Mouse (Mus musculus) embryonic facial prominence, embryonic 13.5 days (tissue): Measurements from ENCODE around the gene Ist1. TPM values are rescaled to one million over a fixed set of nuclear protein-coding genes. Genes with fewer than 3 reads are reported as not detected.
A peak's percentile ranks its signal among the peaks of the same experiment; 100 is the strongest.

Source experiments
- ATAC-seq: fragments of 200-750 bp; cut with Nextera tagmentation; 2 replicates; pipeline ENCODE4 v1.8.0; 2017; ENCODE audit warnings: low read depth; ENCODE audit not compliant: insufficient number of reproducible peaks, insufficient read depth, low FRiP score, low TSS enrichment
- H3K27ac ChIP-seq: fragments of 300-500 bp; sonication (generic); 2 replicates; pipeline ENCODE4 v1.5.1; 2015; ENCODE audit warnings: moderate library complexity, mild to moderate bottlenecking, inconsistent platforms
- H3K27me3 ChIP-seq: fragments of 300-500 bp; sonication (generic); 2 replicates; pipeline ENCODE4 v1.6.1; 2015; ENCODE audit warnings: mild to moderate bottlenecking, inconsistent platforms
- H3K36me3 ChIP-seq: fragments of 300-500 bp; sonication (generic); 2 replicates; pipeline ENCODE4 v1.6.1; 2015; ENCODE audit warnings: mild to moderate bottlenecking, inconsistent platforms
- H3K4me1 ChIP-seq: fragments of 300-500 bp; sonication (generic); 2 replicates; pipeline ENCODE4 v1.6.1; 2015; ENCODE audit warnings: inconsistent platforms
- H3K4me2 ChIP-seq: fragments of 300-500 bp; sonication (generic); 2 replicates; pipeline ENCODE4 v1.6.1; 2015; ENCODE audit warnings: moderate library complexity, mild to moderate bottlenecking, inconsistent platforms
- H3K4me3 ChIP-seq: fragments of 300-500 bp; sonication (generic); 2 replicates; pipeline ENCODE4 v1.5.1; 2015; ENCODE audit warnings: mild to moderate bottlenecking, inconsistent platforms
- H3K9ac ChIP-seq: fragments of 300-500 bp; sonication (generic); 2 replicates; pipeline ENCODE4 v1.6.1; 2015; ENCODE audit warnings: mild to moderate bottlenecking, inconsistent platforms
- H3K9me3 ChIP-seq: fragments of 300-500 bp; sonication (generic); 2 replicates; pipeline ENCODE4 v1.6.1; 2016; ENCODE audit warnings: inconsistent platforms
- WGBS: fragments of 180-500 bp; shearing (Covaris S2); methylation state at CpG from one replicate; pipeline ENCODE4 v1.1.7; 2015; ENCODE audit warnings: mixed read lengths; 5-methylcytosine and 5-hydroxymethylcytosine counted together
- polyA plus RNA-seq: library from polyadenylated mRNA; unstranded; fragments of >200 nt; fragmentation: Nextera tagmentation; extraction: Ambion mirVana; gene quantifications from 2 replicates; pipeline ENCODE4 v1.2.1, GENCODE M21; 2015

The Ist1 gene
- polyA plus RNA-seq, 1 experiment from 2014 or later: 169 TPM

GRCm38 (mm10) chr8:109675896-109676643 is 17.0 kb downstream of the Ist1 start:
- H3K9ac ChIP-seq: no peak overlapping the region
- WGBS: 81% methylated on average over 9 of the region's 9 CpGs
- 0 out of 2 replicates have a peak, but pooled peaks have one; percentile 52 for ATAC-seq
- peaks cover 98% of the 10 kb centered on the region for H3K36me3 ChIP-seq
- no peak overlapping the region for H3K4me3 ChIP-seq
- H3K9me3 ChIP-seq: no peaks in the 10 kb centered on the region
- no peak overlapping the region for H3K4me2 ChIP-seq
- no peaks in the 10 kb centered on the region for H3K27me3 ChIP-seq
- H3K27ac ChIP-seq: peak overlapping the region; percentile 53; the same call in 1 of the 2 replicates
- no peaks in the 10 kb centered on the region for H3K4me1 ChIP-seq

DNA sequence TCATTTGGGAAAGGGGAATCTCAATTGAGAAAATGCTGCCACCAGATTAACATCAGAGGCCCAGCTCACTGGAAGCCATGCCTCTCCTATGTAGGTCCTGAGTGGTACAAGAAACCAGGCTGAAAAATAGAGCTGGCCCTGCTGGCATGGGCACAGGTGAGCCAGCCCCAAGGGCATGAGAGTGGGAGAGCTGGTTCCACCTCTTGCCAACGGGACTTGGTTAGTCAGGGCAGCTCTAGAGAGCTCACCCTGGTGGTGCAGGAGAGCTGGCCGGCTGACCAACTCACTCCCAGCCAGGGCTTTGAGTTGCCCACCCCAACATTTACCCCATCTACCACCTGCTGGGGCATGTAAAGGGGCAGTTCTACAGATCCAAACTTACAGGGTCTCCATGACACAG is 19.5 kb downstream of the Ist1 start:
- 81% methylated on average over 2 of the region's 2 CpGs for WGBS
- Histone ChIP-seq H3K4me2 (no peak overlapping the region), H3K9ac (no peak overlapping the region), H3K4me1 (no peaks in the 10 kb centered on the region), H3K36me3 (peaks cover 96% of the 10 kb centered on the region), H3K9me3 (no peaks in the 10 kb centered on the region), H3K27ac (no peak overlapping the region), H3K4me3 (no peak overlapping the region), H3K27me3 (no peaks in the 10 kb centered on the region)
- ATAC-seq: no peak

DNA sequence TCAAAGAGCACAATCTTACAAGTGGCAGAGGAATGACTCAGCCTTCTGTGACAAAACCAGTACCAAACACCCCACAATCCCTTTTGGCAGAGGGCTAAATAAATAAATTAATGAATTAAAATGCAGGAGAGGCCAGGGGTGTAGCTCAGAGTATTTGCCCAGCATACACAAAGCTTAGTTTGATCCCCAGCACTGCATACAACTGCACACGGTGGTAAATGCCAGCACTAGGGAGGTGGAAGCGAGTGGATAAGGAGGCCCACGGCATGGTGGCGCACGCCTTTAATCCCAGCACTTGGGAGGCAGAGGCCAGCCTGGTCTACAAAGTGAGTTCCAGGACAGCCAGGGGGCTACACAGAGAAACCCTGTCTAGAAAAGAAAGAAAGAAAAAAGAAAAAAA is 20.4 kb downstream of the Ist1 start:
- ATAC-seq: no peak
- H3K9ac ChIP-seq: no peak overlapping the region
- H3K27ac ChIP-seq: no peak overlapping the region
- H3K9me3 ChIP-seq: no peaks in the 10 kb centered on the region
- no peaks in the 10 kb centered on the region for H3K27me3 ChIP-seq
- H3K36me3 ChIP-seq: peaks cover 93% of the 10 kb centered on the region
- H3K4me3 ChIP-seq: no peak overlapping the region
- WGBS: 89% methylated on average over 5 of the region's 5 CpGs
- no peak overlapping the region for H3K4me2 ChIP-seq
- no peaks in the 10 kb centered on the region for H3K4me1 ChIP-seq

DNA sequence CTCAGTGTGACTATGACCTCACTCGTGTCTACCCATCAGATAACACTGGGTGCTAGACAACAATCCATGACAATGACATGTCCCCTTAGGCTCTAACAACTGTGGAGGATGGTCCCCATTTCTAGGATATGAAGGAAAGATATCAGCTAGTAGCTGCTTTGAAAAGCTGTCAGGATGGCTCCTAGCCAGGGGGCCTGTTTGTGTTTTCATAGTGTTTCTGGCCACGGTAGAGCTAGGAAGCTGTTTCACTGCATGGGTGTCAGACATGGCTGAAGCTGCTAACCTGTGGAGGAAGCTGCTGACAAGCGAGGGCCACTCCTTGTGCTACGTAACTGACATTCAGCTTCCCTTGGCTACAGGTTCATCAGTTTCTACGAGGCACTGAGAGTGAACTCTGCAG is 26.4 kb downstream of the Ist1 start:
- H3K36me3 ChIP-seq: peaks cover 45% of the 10 kb centered on the region
- no peak overlapping the region for H3K27ac ChIP-seq
- H3K4me3 ChIP-seq: no peak overlapping the region
- no peaks in the 10 kb centered on the region for H3K27me3 ChIP-seq
- ATAC-seq: no peak
- no peaks in the 10 kb centered on the region for H3K9me3 ChIP-seq
- H3K9ac ChIP-seq: no peak overlapping the region
- 82% methylated on average over 5 of the region's 5 CpGs for WGBS
- H3K4me1 ChIP-seq: no peaks in the 10 kb centered on the region
- H3K4me2 ChIP-seq: no peak overlapping the region

- no peak for ATAC-seq
- 74% methylated on average over 3 of the region's 3 CpGs for WGBS
- Histone ChIP-seq H3K27me3 (no peaks in the 10 kb centered on the region), H3K9ac (no peak overlapping the region), H3K36me3 (peaks cover 10% of the 10 kb centered on the region), H3K4me3 (no peak overlapping the region), H3K9me3 (no peaks in the 10 kb centered on the region), H3K27ac (no peak overlapping the region), H3K4me2 (no peak overlapping the region), H3K4me1 (no peaks in the 10 kb centered on the region)
Measured at GRCm38 (mm10) chr8:109662328-109662727, 30.7 kb downstream of the Ist1 start.

- Histone ChIP-seq H3K9me3 (no peaks in the 10 kb centered on the region), H3K36me3 (no peaks in the 10 kb centered on the region), H3K4me2 (no peak overlapping the region), H3K9ac (no peak overlapping the region), H3K4me3 (no peak overlapping the region), H3K27me3 (no peaks in the 10 kb centered on the region), H3K4me1 (no peaks in the 10 kb centered on the region), H3K27ac (no peak overlapping the region)
- ATAC-seq: no peak
- WGBS: 84% methylated on average over 3 of the region's 3 CpGs
Measured at GRCm38 (mm10) chr8:109656860-109657259, 36.2 kb downstream of the Ist1 start.

GRCm38 (mm10) chr8:109650801-109651200 is 42.3 kb downstream of the Ist1 start:
- H3K4me1 ChIP-seq: peaks cover 12% of the 10 kb centered on the region; the same call in 1 of the 2 replicates
- ATAC-seq: no peak
- WGBS: 67% methylated on average over 10 of the region's 10 CpGs

GRCm38 (mm10) chr8:109648469-109648868 is 44.6 kb downstream of the Ist1 start:
- Histone ChIP-seq H3K36me3 (no peaks in the 10 kb centered on the region), H3K27me3 (no peaks in the 10 kb centered on the region), H3K9me3 (no peaks in the 10 kb centered on the region), H3K27ac (no peak overlapping the region), H3K4me3 (no peak overlapping the region), H3K4me2 (no peak overlapping the region), H3K4me1 (peaks cover 12% of the 10 kb centered on the region; the same call in 1 of the 2 replicates), H3K9ac (no peak overlapping the region)
- no peak for ATAC-seq
- 88% methylated on average over 7 of the region's 7 CpGs for WGBS

More at GRCm38 (mm10) chr8:109650801-109651200, 42.3 kb downstream of the Ist1 start:
- Histone ChIP-seq H3K9ac (no peak overlapping the region), H3K4me3 (no peak overlapping the region), H3K27ac (no peak overlapping the region), H3K9me3 (no peaks in the 10 kb centered on the region), H3K27me3 (no peaks in the 10 kb centered on the region), H3K4me2 (no peak overlapping the region), H3K36me3 (no peaks in the 10 kb centered on the region)

GRCm38 (mm10) chr8:109647331-109647730 is 45.7 kb downstream of the Ist1 start:
- no peak overlapping the region for H3K27ac ChIP-seq
- H3K27me3 ChIP-seq: no peaks in the 10 kb centered on the region
- H3K4me2 ChIP-seq: peak overlapping the region; percentile 32
- no peak overlapping the region for H3K9ac ChIP-seq
- ATAC-seq: no peak
- 34% methylated on average over 11 of the region's 11 CpGs for whole genome bisulfite sequencing
- H3K36me3 ChIP-seq: no peaks in the 10 kb centered on the region
- H3K4me3 ChIP-seq: no peak overlapping the region
- no peaks in the 10 kb centered on the region for H3K9me3 ChIP-seq
- peaks cover 12% of the 10 kb centered on the region; the same call in 1 of the 2 replicates for H3K4me1 ChIP-seq

GRCm38 (mm10) chr8:109641236-109641635 is 51.8 kb downstream of the Ist1 start:
- Histone ChIP-seq H3K4me1 (no peaks in the 10 kb centered on the region), H3K27ac (no peak overlapping the region), H3K27me3 (no peaks in the 10 kb centered on the region), H3K4me3 (no peak overlapping the region), H3K36me3 (no peaks in the 10 kb centered on the region), H3K9ac (no peak overlapping the region), H3K9me3 (no peaks in the 10 kb centered on the region), H3K4me2 (no peak overlapping the region)
- ATAC-seq: no peak
- 78% methylated on average over 5 of the region's 5 CpGs for WGBS

- Histone ChIP-seq H3K9ac (no peak overlapping the region), H3K4me3 (no peak overlapping the region), H3K4me1 (no peaks in the 10 kb centered on the region), H3K9me3 (no peaks in the 10 kb centered on the region), H3K27ac (no peak overlapping the region), H3K27me3 (no peaks in the 10 kb centered on the region), H3K4me2 (no peak overlapping the region), H3K36me3 (no peaks in the 10 kb centered on the region)
- no peak for ATAC-seq
- WGBS: 57% methylated on average over 7 of the region's 7 CpGs
Measured at GRCm38 (mm10) chr8:109640410-109640809, 52.6 kb downstream of the Ist1 start.

GRCm38 (mm10) chr8:109638851-109639250 is 54.2 kb downstream of the Ist1 start:
- Histone ChIP-seq H3K9me3 (no peaks in the 10 kb centered on the region), H3K36me3 (no peaks in the 10 kb centered on the region), H3K27ac (no peak overlapping the region), H3K4me2 (no peak overlapping the region), H3K9ac (no peak overlapping the region), H3K27me3 (no peaks in the 10 kb centered on the region), H3K4me3 (no peak overlapping the region), H3K4me1 (no peaks in the 10 kb centered on the region)
- ATAC-seq: no peak
- WGBS: 82% methylated on average over 5 of the region's 5 CpGs
